Mouse (Mus musculus) CH12.LX (cell line): ENCODE measurements at regions not wholly inside any gene's neighbourhood (a gene's known extent, or its start where the extent isn't known, plus 50 kb on each side); places are given as distances from the start of the nearest gene placed in this dataset.

ENCODE experiments used
- DNase-seq: peaks from one replicate; pipeline ENCODE4 v3.0.0-alpha.2; 2013; ENCODE audit errors: extremely low read depth
- H3K27ac ChIP-seq: 2 replicates; pipeline ENCODE4 v1.5.1; 2012; ENCODE audit warnings: low read depth, mild to moderate bottlenecking, control low read depth, moderate library complexity; ENCODE audit not compliant: insufficient read depth
- H3K27me3 ChIP-seq: replicated peaks from 2 replicates; pipeline ENCODE3; 2012; ENCODE audit warnings: inconsistent platforms
- H3K36me3 ChIP-seq, 2 experiments: replicated peaks in 1 of 2; 2 replicates each; pipeline versions ENCODE3 to v1.6.1; 2012; ENCODE audit warnings: inconsistent platforms in 1 of 2, low read length in 1 of 2, mild to moderate bottlenecking in 1 of 2, mixed read lengths in 1 of 2, moderate library complexity in 1 of 2; ENCODE audit not compliant: control insufficient read depth in 1 of 2, insufficient read depth in 1 of 2
- H3K4me1 ChIP-seq, 2 experiments: 2 replicates each; pipeline ENCODE4 v1.6.1; 2012; ENCODE audit warnings: inconsistent platforms in 1 of 2, moderate library complexity in 1 of 2; ENCODE audit not compliant: insufficient read depth in 2 of 2, control insufficient read depth in 1 of 2
- H3K4me2 ChIP-seq: 2 replicates; pipeline ENCODE4 v1.6.1; 2012; ENCODE audit warnings: low read depth, mild to moderate bottlenecking, control low read depth; ENCODE audit not compliant: poor library complexity, insufficient read depth, severe bottlenecking
- H3K4me3 ChIP-seq, 3 experiments: fragments of 150-350 bp in 1 of 3; sonication (generic) in 1 of 3; replicated peaks in 1 of 3; 2 replicates each; pipeline versions ENCODE3 to v1.5.1; 2011 to 2012; ENCODE audit warnings: low read depth in 2 of 3, low read length in 2 of 3, mild to moderate bottlenecking in 2 of 3, moderate library complexity in 2 of 3, control low read depth in 1 of 3, improper control_type of control experiment in 1 of 3, inconsistent platforms in 1 of 3, mixed read lengths in 1 of 3; ENCODE audit not compliant: poor library complexity in 1 of 3
- H3K79me2 ChIP-seq: replicated peaks from 2 replicates; pipeline ENCODE4 v1.6.1; 2012; ENCODE audit warnings: mild to moderate bottlenecking, moderate library complexity; ENCODE audit not compliant: control insufficient read depth, poor library complexity, insufficient read depth, severe bottlenecking; ENCODE audit errors: extremely low read depth
- H3K9ac ChIP-seq: 2 replicates; pipeline ENCODE4 v1.6.1; 2012; ENCODE audit warnings: low read depth, mild to moderate bottlenecking, control low read depth, moderate library complexity; ENCODE audit not compliant: insufficient read depth
- H3K9me3 ChIP-seq: replicated peaks from 2 replicates; pipeline ENCODE3; 2012; ENCODE audit warnings: low read length, inconsistent platforms, mixed read lengths
- CHD2 ChIP-seq: IDR thresholded peaks from 2 replicates; pipeline ENCODE4 v1.6.1; 2011; ENCODE audit warnings: low read length, improper control_type of control experiment
- CTCF ChIP-seq, 2 experiments: IDR thresholded peaks in 1 of 2; conservative IDR thresholded peaks in 1 of 2; 2 replicates each; pipeline ENCODE4 v1.5.1; 2011 to 2012; ENCODE audit warnings: low read depth in 2 of 2, low read length in 2 of 2, improper control_type of control experiment in 1 of 2, inconsistent platforms in 1 of 2, mild to moderate bottlenecking in 1 of 2, moderate library complexity in 1 of 2
- E2F4 ChIP-seq: IDR thresholded peaks from 2 replicates; pipeline ENCODE4 v1.6.1; 2011; ENCODE audit warnings: low read depth, low read length, improper control_type of control experiment; ENCODE audit not compliant: insufficient replicate concordance
- ELF1 ChIP-seq: IDR thresholded peaks from 2 replicates; pipeline ENCODE4 v1.6.1; 2014; ENCODE audit warnings: low read depth, mild to moderate bottlenecking, inconsistent platforms, low read length, improper control_type of control experiment
- ETS1 ChIP-seq: conservative IDR thresholded peaks from 2 replicates; pipeline ENCODE4 v1.6.1; 2012; ENCODE audit warnings: low read depth, mild to moderate bottlenecking, inconsistent platforms, low read length, improper control_type of control experiment, moderate library complexity
- IRF4 ChIP-seq: IDR thresholded peaks from 2 replicates; pipeline ENCODE4 v1.6.1; 2014; ENCODE audit warnings: low read depth, mild to moderate bottlenecking, inconsistent platforms, low read length, improper control_type of control experiment
- JUND ChIP-seq: conservative IDR thresholded peaks from 2 replicates; pipeline ENCODE4 v1.6.1; 2011; ENCODE audit warnings: low read depth, low read length, improper control_type of control experiment
- KAT2A ChIP-seq: IDR thresholded peaks from 2 replicates; pipeline ENCODE4 v1.6.1; 2012; ENCODE audit warnings: low read length, improper control_type of control experiment, inconsistent platforms; ENCODE audit not compliant: insufficient replicate concordance
- MAFK ChIP-seq: IDR thresholded peaks from 2 replicates; pipeline ENCODE4 v1.6.1; 2011; ENCODE audit warnings: low read length, improper control_type of control experiment; ENCODE audit not compliant: insufficient replicate concordance
- MEF2A ChIP-seq: IDR thresholded peaks from 2 replicates; pipeline ENCODE4 v1.6.1; 2014; ENCODE audit warnings: low read depth, mild to moderate bottlenecking, inconsistent platforms, low read length, improper control_type of control experiment, borderline replicate concordance
- MXI1 ChIP-seq: IDR thresholded peaks from 2 replicates; pipeline ENCODE4 v1.6.1; 2011; ENCODE audit warnings: mild to moderate bottlenecking, low read depth, low read length, improper control_type of control experiment
- NELFE ChIP-seq: IDR thresholded peaks from 2 replicates; pipeline ENCODE4 v1.6.1; 2011; ENCODE audit warnings: low read depth, low read length, improper control_type of control experiment
- RAD21 ChIP-seq: IDR thresholded peaks from 2 replicates; pipeline ENCODE4 v1.6.1; 2011; ENCODE audit warnings: low read depth, mild to moderate bottlenecking, low read length, improper control_type of control experiment, moderate library complexity
- SMC3 ChIP-seq: IDR thresholded peaks from 2 replicates; pipeline ENCODE4 v1.6.1; 2011; ENCODE audit warnings: low read depth, low read length, improper control_type of control experiment
- TBP ChIP-seq: conservative IDR thresholded peaks from 2 replicates; pipeline ENCODE4 v1.6.1; 2011; ENCODE audit warnings: low read depth, low read length, improper control_type of control experiment
- TCF12 ChIP-seq: IDR thresholded peaks from 2 replicates; pipeline ENCODE4 v1.6.1; 2014; ENCODE audit warnings: low read depth, mild to moderate bottlenecking, inconsistent platforms, low read length, improper control_type of control experiment
- UBTF ChIP-seq: IDR thresholded peaks from 2 replicates; pipeline ENCODE4 v1.6.1; 2012; ENCODE audit warnings: low read depth, mild to moderate bottlenecking, inconsistent platforms, low read length, improper control_type of control experiment, moderate library complexity
- USF1 ChIP-seq: IDR thresholded peaks from 2 replicates; pipeline ENCODE4 v1.6.1; 2014; ENCODE audit warnings: low read depth, mild to moderate bottlenecking, inconsistent platforms, low read length, improper control_type of control experiment
- ZC3H11A ChIP-seq: IDR thresholded peaks from 2 replicates; pipeline ENCODE4 v1.6.1; 2012; ENCODE audit warnings: low read depth, mild to moderate bottlenecking, inconsistent platforms, low read length, improper control_type of control experiment
- ZKSCAN1 ChIP-seq: IDR thresholded peaks from 2 replicates; pipeline ENCODE4 v1.6.1; 2012; ENCODE audit warnings: low read depth, inconsistent platforms, low read length, improper control_type of control experiment, borderline replicate concordance
- ZMIZ1 ChIP-seq: IDR thresholded peaks from 2 replicates; pipeline ENCODE4 v1.6.1; 2012; ENCODE audit warnings: low read depth, mild to moderate bottlenecking, inconsistent platforms, low read length, improper control_type of control experiment
- ZNF384 ChIP-seq: IDR thresholded peaks from 2 replicates; pipeline ENCODE4 v1.6.1; 2012; ENCODE audit warnings: low read depth, low read length, improper control_type of control experiment, inconsistent platforms
- dilution Hi-C: fragments of 300-500 bp; cut with MboI; formaldehyde crosslinking; loops from 2 replicates; pipeline ENCODE4 v1.14.3; 2020; ENCODE audit warnings: low sequenced_read_pairs; ENCODE audit not compliant: extremely low pct_unique_long_range_greater_than_20kb, extremely low pct_ligation_motif_present
- in situ Hi-C: fragments of 300-500 bp; cut with MboI; formaldehyde crosslinking; loops from 3 replicates; pipeline ENCODE4 v1.14.3; 2019; ENCODE audit warnings: low sequenced_read_pairs, low pct_ligation_motif_present, low pct_unique_long_range_greater_than_20kb, mixed read lengths

DNA sequence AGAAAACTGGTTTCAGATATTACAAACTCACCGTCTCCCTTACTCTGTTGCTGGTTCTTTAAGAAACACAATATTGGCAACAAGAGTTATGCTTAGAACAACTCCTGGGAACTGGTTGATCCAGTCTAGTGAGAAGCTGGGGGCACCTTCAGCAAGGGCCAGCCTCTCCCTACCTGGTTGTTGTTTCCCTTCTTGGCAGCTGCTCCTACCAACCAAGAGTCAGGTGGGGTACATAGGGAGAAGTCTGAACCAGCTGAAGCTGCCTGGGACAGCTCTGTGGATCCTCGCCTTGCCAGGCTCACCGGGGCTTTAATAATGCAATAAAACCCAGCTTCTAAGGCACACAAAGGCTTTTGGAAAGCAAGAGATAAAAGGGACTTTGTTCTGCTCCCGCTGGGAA, 62.7 kb upstream of the Atp1a1 start:
- Histone ChIP-seq H3K4me1 (peaks cover 0 to 10% of the 10 kb centered on the region in 2 experiments; a peak in 2 of 4 replicates), H3K9ac (no peak overlapping the region), H3K9me3 (no peaks in the 10 kb centered on the region), H3K27me3 (no peaks in the 10 kb centered on the region), H3K27ac (no peak overlapping the region), H3K36me3 (no peaks in the 10 kb centered on the region), H3K4me3 (no peak overlapping the region), H3K4me2 (no peak overlapping the region), H3K79me2 (no peaks in the 10 kb centered on the region)
- dilution Hi-C loops: no loop called here
- no peak for DNase-seq
- in situ Hi-C loops: no loop called here
- TF ChIP-seq ELF1: no peak
- TF ChIP-seq MAFK: no peak
- no peak for TF ChIP-seq JUND
- TF ChIP-seq UBTF: no peak
- no peak for TF ChIP-seq IRF4
- no peak for TF ChIP-seq SMC3
- TF ChIP-seq ZC3H11A: no peak
- no peak for TF ChIP-seq NELFE
- TF ChIP-seq TCF12: no peak
- no peak for TF ChIP-seq RAD21
- no peak for TF ChIP-seq E2F4
- no peak for TF ChIP-seq ZNF384
- no peak for TF ChIP-seq MXI1
- TF ChIP-seq MEF2A: no peak
- TF ChIP-seq ETS1: no peak
- TF ChIP-seq ZKSCAN1: no peak
- no peak for TF ChIP-seq KAT2A

DNA sequence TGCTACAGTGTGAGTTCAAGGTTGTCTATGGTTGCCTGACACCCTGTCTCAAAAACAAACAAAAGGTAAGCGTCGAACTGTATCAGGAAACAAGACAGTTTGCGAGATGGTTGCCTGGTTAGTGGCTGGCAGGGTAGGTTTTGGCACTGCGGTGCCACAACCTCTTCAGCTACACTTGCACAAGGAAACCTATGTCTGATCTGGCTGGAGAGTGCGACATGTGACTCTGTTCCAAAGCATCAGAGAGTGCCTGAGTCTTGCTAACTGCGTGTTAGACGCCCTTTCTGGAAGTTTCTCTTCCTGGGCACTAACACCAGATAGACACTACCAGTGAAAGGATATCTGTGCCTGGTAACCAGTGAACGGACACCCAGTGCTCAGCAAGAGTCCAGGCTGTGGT, 62.1 kb upstream of the Atp1a1 start:
- dilution Hi-C loops: no loop called here
- no peaks in the 10 kb centered on the region for H3K36me3 ChIP-seq
- H3K27me3 ChIP-seq: no peaks in the 10 kb centered on the region
- no peak for DNase-seq
- no peak overlapping the region for H3K27ac ChIP-seq
- peaks cover 2 to 16% of the 10 kb centered on the region in 2 experiments; a peak in 3 of 4 replicates for H3K4me1 ChIP-seq
- H3K4me3 ChIP-seq: no peak overlapping the region
- in situ Hi-C loops: no loop called here
- H3K79me2 ChIP-seq: no peaks in the 10 kb centered on the region
- TF ChIP-seq KAT2A: no peak
- no peak for TF ChIP-seq CTCF (conservative IDR thresholded peaks at IDR 0.05 in 1 of 2, IDR thresholded peaks at IDR 0.05 in 1 of 2; ENCODE audit: low read depth in 2 of 2, low read length in 2 of 2)
- TF ChIP-seq USF1: no peak
- TF ChIP-seq ZMIZ1: no peak
- no peak for TF ChIP-seq CHD2
- TF ChIP-seq TBP: no peak
- TF ChIP-seq, all 38 proteins: peak for 0
- Histone ChIP-seq H3K4me2 (no peak overlapping the region), H3K9me3 (no peaks in the 10 kb centered on the region), H3K9ac (no peak overlapping the region)
